Mouse (Mus musculus) megakaryocyte, embryonic 14.5 days (primary cell): ENCODE measurements at regions not wholly inside any gene's neighbourhood (a gene's known extent, or its start where the extent isn't known, plus 50 kb on each side); places are given as distances from the start of the nearest gene placed in this dataset.

Experiments
- FLI1 ChIP-seq: IDR thresholded peaks from 2 replicates; pipeline ENCODE4 v1.6.1; 2012; ENCODE audit warnings: low read length, inconsistent platforms, mixed read lengths
- GATA1 ChIP-seq: IDR thresholded peaks from 3 replicates; pipeline ENCODE4 v1.6.1; 2012; ENCODE audit warnings: mixed read lengths, low read length, inconsistent platforms, borderline replicate concordance

- no peak for TF ChIP-seq FLI1
- no peak for TF ChIP-seq GATA1
These were observed 1442.3 kb upstream of the Lrrc6 start for GRCm38 (mm10) chr15:67943046-67943445.
